Mouse (Mus musculus): ENCODE results near the gene Ercc6. TPM values are rescaled to one million over a fixed set of nuclear protein-coding genes. Genes with fewer than 3 reads are reported as not detected.

The Ercc6 gene
- polyA plus RNA-seq, 1 experiment: not detected

DNA sequence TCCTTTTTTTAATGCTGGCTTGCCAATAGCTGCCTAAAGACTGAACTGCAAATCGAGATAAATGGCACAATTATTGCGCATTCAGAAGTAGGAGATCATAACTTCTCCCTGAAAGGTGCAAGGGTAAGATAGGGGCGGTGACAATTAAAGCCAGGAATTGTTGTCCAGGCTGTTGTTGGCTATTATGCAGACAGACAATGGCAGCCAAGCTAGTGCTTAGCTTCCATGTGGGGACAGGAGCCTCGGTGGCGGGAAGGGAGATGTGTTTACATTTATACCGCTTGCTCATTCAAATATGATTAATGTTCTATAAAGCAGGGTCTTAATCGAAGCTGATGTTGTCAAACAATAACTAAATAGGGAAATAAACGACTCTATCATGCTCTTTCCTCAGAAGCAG lies 93.0 kb downstream of the Ercc6 start:
- TF ChIP-seq POLR2A (IDR thresholded peaks at IDR 0.05; ENCODE audit: insufficient read depth, low read depth, low read length) (no peak), CTCF (IDR thresholded peaks at IDR 0.05; ENCODE audit: insufficient read depth, low read depth, low read length) (no peak)
- no peak overlapping the region for H3K27ac ChIP-seq (ENCODE audit: insufficient read depth, low read depth, low read length)
- 79% methylated on average over 8 of the region's 8 CpGs for WGBS
- H3K4me3 ChIP-seq (ENCODE audit: insufficient read depth, low read depth, low read length): no peak overlapping the region
- H3K4me1 ChIP-seq (ENCODE audit: control insufficient read depth, insufficient read depth, low read length): no peaks in the 10 kb centered on the region

DNA sequence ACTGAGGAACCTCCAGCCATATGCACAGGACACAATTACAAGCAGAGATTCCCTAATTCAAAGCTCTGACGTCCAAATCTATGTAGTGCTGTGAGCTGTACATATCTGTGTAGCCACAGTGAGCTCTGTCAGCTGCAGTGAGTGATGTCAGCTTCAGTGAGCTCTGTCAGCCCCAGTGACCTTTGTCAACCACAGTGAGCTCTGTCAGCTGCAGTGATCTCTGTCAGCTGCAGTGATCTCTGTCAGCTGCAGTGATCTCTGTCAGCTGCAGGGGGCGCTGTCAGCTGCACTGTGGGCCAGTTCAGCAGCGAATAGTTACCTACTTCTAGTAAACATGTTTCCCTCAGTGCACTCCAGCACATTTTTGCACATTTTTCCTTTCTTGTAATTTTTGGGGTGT lies 96.1 kb downstream of the Ercc6 start:
- Histone ChIP-seq H3K27ac (ENCODE audit: insufficient read depth, low read depth, low read length) (no peak overlapping the region), H3K4me3 (ENCODE audit: insufficient read depth, low read depth, low read length) (no peak overlapping the region), H3K4me1 (ENCODE audit: control insufficient read depth, insufficient read depth, low read length) (no peaks in the 10 kb centered on the region)
- TF ChIP-seq CTCF (IDR thresholded peaks at IDR 0.05; ENCODE audit: insufficient read depth, low read depth, low read length) (peak; percentile 26; the same call in 1 of the 2 replicates), POLR2A (IDR thresholded peaks at IDR 0.05; ENCODE audit: insufficient read depth, low read depth, low read length) (no peak)
- WGBS: 34% methylated on average over 3 of the region's 3 CpGs

DNA sequence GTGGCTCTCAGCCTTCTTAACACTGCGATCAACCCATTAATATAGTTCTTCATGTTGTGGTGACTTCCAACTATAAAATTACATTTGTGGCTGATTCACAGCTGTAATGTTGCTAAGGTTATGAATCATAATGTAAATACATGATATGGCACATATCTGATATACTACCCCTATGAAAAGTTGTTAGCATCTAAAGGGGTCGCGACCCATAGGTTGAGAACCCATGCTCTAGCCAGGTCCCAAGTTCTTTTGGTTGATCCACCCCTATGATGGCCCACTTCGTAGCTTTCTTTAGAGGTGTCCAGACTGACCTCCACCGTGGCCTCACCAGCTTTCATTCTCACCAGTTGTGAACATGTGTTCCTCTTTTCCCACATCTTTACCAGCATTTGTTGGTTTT lies 103.9 kb downstream of the Ercc6 start:
- WGBS: 97% methylated on average over 5 of the region's 5 CpGs
- no peak overlapping the region for H3K4me3 ChIP-seq (ENCODE audit: insufficient read depth, low read depth, low read length)
- no peaks in the 10 kb centered on the region for H3K4me1 ChIP-seq (ENCODE audit: control insufficient read depth, insufficient read depth, low read length)
- no peak overlapping the region for H3K27ac ChIP-seq (ENCODE audit: insufficient read depth, low read depth, low read length)
- TF ChIP-seq POLR2A (IDR thresholded peaks at IDR 0.05; ENCODE audit: insufficient read depth, low read depth, low read length): no peak
- no peak for TF ChIP-seq CTCF (IDR thresholded peaks at IDR 0.05; ENCODE audit: insufficient read depth, low read depth, low read length)

DNA sequence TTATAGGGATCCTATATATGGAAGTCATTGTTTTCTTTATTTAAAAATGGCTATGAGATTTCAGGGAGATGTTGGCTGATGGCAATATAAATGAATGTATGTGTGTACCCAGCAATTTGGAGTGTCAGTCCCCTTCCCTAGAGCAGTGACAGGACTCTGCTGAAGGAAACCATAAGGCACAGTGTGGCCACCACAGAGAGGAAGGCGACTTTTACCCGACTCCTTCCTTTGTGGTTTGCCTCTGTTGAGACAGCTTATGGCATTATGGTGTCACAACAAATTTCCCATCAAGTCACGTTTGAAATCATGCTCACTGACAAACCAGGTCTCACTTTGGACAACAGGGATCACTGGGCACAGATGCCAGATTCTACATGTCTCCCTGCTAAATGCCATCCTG lies 110.9 kb downstream of the Ercc6 start:
- no peak for TF ChIP-seq CTCF (IDR thresholded peaks at IDR 0.05; ENCODE audit: insufficient read depth, low read depth, low read length)
- no peak for TF ChIP-seq POLR2A (IDR thresholded peaks at IDR 0.05; ENCODE audit: insufficient read depth, low read depth, low read length)
- WGBS: 89% methylated on average over 3 of the region's 3 CpGs

DNA sequence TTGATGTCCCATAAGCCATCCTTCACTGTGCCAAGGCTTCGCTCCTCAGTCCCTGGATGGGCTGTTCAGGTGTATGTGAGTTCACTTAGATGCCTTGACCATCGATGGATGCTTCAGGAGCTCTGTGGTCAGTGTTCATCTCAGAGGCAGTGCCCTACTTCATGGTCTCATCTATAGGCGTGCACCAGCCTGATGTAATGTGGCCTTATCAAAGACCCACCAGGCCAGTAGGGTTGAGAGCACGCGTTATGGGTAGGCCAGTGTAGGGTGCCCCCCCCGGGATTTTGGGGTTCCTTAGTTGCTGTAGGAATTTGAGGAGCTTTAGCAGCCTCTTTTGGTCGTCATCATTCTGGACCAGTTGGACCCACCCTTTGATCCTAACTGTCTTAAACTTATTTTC lies 111.5 kb downstream of the Ercc6 start:
- WGBS: 92% methylated on average over 7 of the region's 7 CpGs
- no peak overlapping the region for H3K27ac ChIP-seq (ENCODE audit: insufficient read depth, low read depth, low read length)
- TF ChIP-seq CTCF (IDR thresholded peaks at IDR 0.05; ENCODE audit: insufficient read depth, low read depth, low read length): no peak
- no peak for TF ChIP-seq POLR2A (IDR thresholded peaks at IDR 0.05; ENCODE audit: insufficient read depth, low read depth, low read length)
- no peaks in the 10 kb centered on the region for H3K4me1 ChIP-seq (ENCODE audit: control insufficient read depth, insufficient read depth, low read length)
- H3K4me3 ChIP-seq (ENCODE audit: insufficient read depth, low read depth, low read length): no peak overlapping the region

More for the DNA sequence above, 110.9 kb downstream of the Ercc6 start:
- Histone ChIP-seq H3K4me1 (ENCODE audit: control insufficient read depth, insufficient read depth, low read length) (no peaks in the 10 kb centered on the region), H3K4me3 (ENCODE audit: insufficient read depth, low read depth, low read length) (no peak overlapping the region), H3K27ac (ENCODE audit: insufficient read depth, low read depth, low read length) (no peak overlapping the region)

DNA sequence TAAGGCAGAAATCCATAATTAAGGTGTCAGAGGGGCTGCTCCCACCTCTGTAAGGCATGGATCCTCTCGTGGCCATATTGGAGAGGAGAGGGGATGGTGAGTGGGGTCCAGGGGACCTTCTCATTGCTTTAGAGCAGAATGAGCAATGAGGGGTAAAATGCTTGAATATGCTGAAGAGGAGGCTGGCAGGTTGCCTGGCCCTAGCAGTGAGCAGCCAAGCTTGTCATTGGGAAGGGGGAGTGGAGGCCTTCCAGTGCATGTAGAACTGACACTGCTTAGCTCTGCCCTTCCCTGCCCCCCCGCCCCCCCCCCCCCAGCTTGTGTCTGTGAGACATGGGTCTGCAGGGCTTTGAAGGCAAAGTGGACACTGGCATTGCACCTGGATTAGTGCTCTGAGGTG lies 114.0 kb downstream of the Ercc6 start:
- H3K4me1 ChIP-seq (ENCODE audit: control insufficient read depth, insufficient read depth, low read length): no peaks in the 10 kb centered on the region
- H3K4me3 ChIP-seq (ENCODE audit: insufficient read depth, low read depth, low read length): no peak overlapping the region
- 33% methylated on average over 2 of the region's 2 CpGs for WGBS
- H3K27ac ChIP-seq (ENCODE audit: insufficient read depth, low read depth, low read length): no peak overlapping the region
- TF ChIP-seq CTCF (IDR thresholded peaks at IDR 0.05; ENCODE audit: insufficient read depth, low read depth, low read length) (no peak), POLR2A (IDR thresholded peaks at IDR 0.05; ENCODE audit: insufficient read depth, low read depth, low read length) (no peak)

DNA sequence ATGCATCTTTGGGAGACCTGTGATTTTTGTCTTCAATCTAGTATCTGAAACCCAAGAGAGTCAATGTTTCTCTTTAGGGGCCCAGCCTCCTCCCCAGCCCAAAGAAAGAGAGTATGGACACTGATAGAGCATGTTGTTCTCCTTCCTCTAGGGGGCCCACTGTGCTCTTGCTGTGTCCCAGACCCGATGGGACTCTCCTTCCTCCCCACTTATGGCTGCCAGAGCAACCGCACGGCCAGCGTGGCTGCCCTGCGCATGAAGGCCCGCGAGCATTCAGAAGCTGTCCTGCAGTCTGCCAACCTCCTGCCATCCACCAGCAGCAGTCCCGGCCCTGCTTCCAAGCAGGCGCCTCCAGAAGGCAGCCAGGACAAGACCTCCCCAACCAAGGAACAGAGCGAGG lies 115.3 kb downstream of the Ercc6 start:
- Histone ChIP-seq H3K4me1 (ENCODE audit: control insufficient read depth, insufficient read depth, low read length) (no peaks in the 10 kb centered on the region), H3K4me3 (ENCODE audit: insufficient read depth, low read depth, low read length) (no peak overlapping the region), H3K27ac (ENCODE audit: insufficient read depth, low read depth, low read length) (no peak overlapping the region)
- TF ChIP-seq CTCF (IDR thresholded peaks at IDR 0.05; ENCODE audit: insufficient read depth, low read depth, low read length): no peak
- TF ChIP-seq POLR2A (IDR thresholded peaks at IDR 0.05; ENCODE audit: insufficient read depth, low read depth, low read length): no peak
- WGBS: 58% methylated on average over 10 of the region's 10 CpGs

Other genes starting within 250 kb of the Ercc6 start
- not detected in 2 replicates for gene Ogdhl, start 191.5 kb upstream of the Ercc6 start, polyA plus RNA-seq (2012; ENCODE audit: insufficient read depth, insufficient read length, low replicate concordance, missing spikeins)
- not detected in 2 replicates for gene 1700024G13Rik, start 125.1 kb upstream of the Ercc6 start, polyA plus RNA-seq (2012; ENCODE audit: insufficient read depth, insufficient read length, low replicate concordance, missing spikeins)
- not detected in 2 replicates for gene Slc18a3, start 48.7 kb upstream of the Ercc6 start, polyA plus RNA-seq (2012; ENCODE audit: insufficient read depth, insufficient read length, low replicate concordance, missing spikeins)
- gene Chat, start 47.5 kb upstream of the Ercc6 start, polyA plus RNA-seq (2012; ENCODE audit: insufficient read depth, insufficient read length, low replicate concordance, missing spikeins): not detected in 2 replicates
- not detected in 2 replicates for gene Prrxl1, start 85.9 kb downstream of the Ercc6 start, polyA plus RNA-seq (2012; ENCODE audit: insufficient read depth, insufficient read length, low replicate concordance, missing spikeins)
- gene 3425401B19Rik, start 171.8 kb downstream of the Ercc6 start, polyA plus RNA-seq (2012; ENCODE audit: insufficient read depth, insufficient read length, low replicate concordance, missing spikeins): not detected in 2 replicates

All from olfactory bulb, adult 2 months (tissue).